Mouse (Mus musculus) heart, adult 10 weeks (tissue): ENCODE data around the gene Trim68. TPM values are rescaled to one million over a fixed set of nuclear protein-coding genes. Genes with fewer than 3 reads are reported as not detected.

Source experiments
- polyA plus RNA-seq: library from polyadenylated mRNA; stranded (reverse); fragments of 350-450 nt; fragmentation: Illumina TruSeq; extraction: RNeasy Lipid Tissue Mini Kit (QIAGEN cat#74804); gene quantifications from one replicate; pipeline ENCODE4 v1.2.3, GENCODE M21; 2014; ENCODE audit warnings: low read depth, low replicate concordance

Trim68 gene
- polyA plus RNA-seq: 23.3 TPM

GRCm38 (mm10) chr7:102686944-102687501, at the start of gene Trim68:
Gene Trim68, minus strand, starts transcription at chr7:102687327.

DNA sequence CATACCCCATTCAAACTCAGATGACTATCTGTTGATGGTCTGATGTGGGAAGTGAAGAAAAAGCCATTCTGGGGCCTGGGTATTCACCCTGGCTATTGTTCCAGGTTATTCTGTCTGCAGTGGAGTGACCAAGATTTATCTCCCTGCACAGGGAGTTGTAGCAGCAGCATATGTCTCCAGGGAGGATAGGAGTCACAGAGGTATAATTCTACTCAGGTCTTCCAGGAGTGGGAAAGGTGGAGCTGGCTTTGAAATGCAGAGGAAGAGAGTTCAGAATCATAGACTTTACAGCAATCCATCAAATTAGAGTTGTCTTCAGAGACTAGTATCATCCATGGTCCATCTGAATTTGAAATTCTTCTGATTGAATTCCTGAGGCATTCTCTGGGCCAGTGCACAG, 40.3 kb upstream of the Trim68 start, which contains the start of gene Olfr559:
Gene Olfr559 (minus strand): TSS at position 101 of the 400 bp plus-strand sequence.

GRCm38 (mm10) chr7:102718970-102719369, 31.8 kb upstream of the Trim68 start, which contains the start of gene Olfr33:
Gene Olfr33, minus strand, starts transcription at chr7:102719070.

DNA sequence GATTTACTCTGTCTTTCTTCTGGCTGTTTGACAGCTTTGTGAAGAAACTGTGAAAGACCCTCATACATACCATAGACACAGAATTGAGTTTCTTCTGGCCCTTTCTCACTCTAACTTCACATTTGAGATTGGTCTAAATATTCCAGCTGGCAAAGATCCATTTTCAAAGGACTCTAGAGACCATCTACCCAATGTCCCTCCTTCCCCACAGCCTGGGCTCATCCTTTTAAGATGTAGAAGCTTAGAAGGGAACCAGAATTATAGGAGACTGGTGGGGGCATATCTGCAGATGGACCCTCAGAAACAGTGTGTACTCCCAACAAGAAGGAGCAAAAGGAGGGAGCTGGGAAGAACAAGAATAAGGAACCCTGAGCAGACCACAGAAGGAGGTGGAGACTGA, 14.8 kb upstream of the Trim68 start, which contains the start of gene Olfr558:
Gene Olfr558 (plus strand): TSS at position 301 of the 400 bp plus-strand sequence.

DNA sequence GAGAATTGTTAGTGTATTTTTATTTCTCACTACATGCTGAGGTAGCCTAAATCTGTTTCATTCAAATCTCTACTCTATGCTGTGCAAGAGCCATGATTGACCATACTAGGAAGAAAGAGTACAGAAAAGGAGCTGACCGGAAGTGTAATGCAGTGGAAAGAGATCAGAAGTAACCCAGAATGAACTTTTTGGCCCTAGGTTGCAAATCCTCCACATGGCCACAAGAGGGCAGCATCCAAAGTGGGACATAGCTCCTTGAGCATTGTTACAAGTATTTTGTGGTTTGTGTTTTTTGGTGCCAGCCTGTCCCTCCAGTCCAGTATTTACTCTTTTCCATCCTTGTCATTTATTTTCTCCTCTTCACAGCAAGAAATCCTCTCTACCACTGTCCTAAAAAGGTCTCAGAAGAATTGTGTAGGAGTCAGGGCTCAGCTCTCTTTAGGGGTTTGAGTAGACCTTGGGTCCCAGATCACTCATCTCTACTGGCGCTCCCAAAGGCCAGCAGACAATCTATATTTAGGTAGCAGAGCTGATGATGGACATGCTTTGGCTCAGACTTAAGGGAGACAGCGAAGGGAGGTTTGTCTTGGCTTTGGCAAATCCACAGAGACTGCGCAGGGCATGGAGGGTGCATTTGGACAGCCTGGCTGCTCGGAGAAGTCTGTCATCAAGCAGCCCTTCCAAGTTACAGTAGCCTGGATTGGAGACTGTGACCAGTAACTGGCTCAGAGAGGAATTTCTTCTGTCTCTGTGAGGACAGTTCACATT, 8.4 kb upstream of the Trim68 start, which contains the start of gene Olfr557:
Gene Olfr557 (plus strand): TSS at position 553 of the 768 bp plus-strand sequence.

DNA sequence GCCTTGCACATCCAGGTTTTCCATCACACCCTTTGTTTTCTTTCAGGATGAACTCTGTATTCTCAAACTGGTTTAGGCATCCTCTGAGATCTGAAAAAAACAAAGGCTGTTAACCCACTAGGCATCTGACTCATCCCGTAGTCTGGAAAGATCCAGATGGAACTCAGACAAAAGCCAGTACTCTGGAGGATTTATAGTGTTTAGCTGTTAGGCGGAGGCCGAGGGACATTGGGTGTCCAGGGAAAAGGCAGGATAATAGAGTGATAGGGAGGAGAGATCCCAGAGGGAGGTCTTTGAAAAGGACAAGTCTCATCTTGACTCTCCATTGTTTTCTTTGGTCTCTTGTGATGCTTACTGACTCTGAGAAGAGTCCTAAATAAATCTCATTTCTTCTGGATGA, 22.5 kb downstream of the Trim68 start, which contains the start of gene Olfr556:
Gene Olfr556 (plus strand): TSS at position 301 of the 400 bp plus-strand sequence.

GRCm38 (mm10) chr7:102658523-102658922, 28.6 kb downstream of the Trim68 start, which contains the start of gene Olfr555:
Gene Olfr555, plus strand, starts transcription at chr7:102658823.

DNA sequence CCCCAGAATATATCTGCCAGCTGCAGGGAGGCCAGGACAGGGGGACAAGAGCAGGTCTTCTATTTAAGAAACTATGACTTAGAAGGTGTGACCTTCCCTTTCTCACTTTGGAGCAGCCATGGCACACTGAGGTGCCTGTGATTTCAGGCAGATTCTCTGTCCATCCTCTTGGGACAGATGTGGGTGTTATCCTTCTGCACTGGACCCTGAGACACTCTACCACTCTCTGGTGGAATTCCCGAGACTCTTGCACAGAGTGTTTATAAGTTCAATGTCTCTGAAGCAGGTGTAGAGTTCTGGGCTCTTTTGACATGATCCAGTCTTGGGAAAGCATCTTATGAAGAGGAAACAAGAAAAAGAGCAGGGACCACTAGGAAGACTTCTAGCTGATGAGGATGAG, 49.0 kb downstream of the Trim68 start, which contains the start of gene Olfr554:
Gene Olfr554 (plus strand): TSS at position 301 of the 400 bp plus-strand sequence.

Other genes starting within 250 kb of the Trim68 start
- 12.9 TPM for gene Rrm1, start 245.6 kb downstream of the Trim68 start, polyA plus RNA-seq
- gene Olfr543, start 205.6 kb downstream of the Trim68 start, polyA plus RNA-seq: not detected
- gene Olfr544, start 199.0 kb downstream of the Trim68 start, polyA plus RNA-seq: not detected
- gene Olfr545, start 187.8 kb downstream of the Trim68 start, polyA plus RNA-seq: not detected
- gene Olfr547, start 152.6 kb downstream of the Trim68 start, polyA plus RNA-seq: not detected
- not detected for gene Olfr548-ps1, start 146.4 kb downstream of the Trim68 start, polyA plus RNA-seq
- gene Olfr549, start 137.5 kb downstream of the Trim68 start, polyA plus RNA-seq: not detected
- gene Trim21, start 121.8 kb downstream of the Trim68 start, polyA plus RNA-seq: 6.7 TPM
- not detected for gene Olfr550, start 115.9 kb downstream of the Trim68 start, polyA plus RNA-seq
- not detected for gene Olfr551, start 95.4 kb downstream of the Trim68 start, polyA plus RNA-seq
- gene Olfr552, start 89.6 kb downstream of the Trim68 start, polyA plus RNA-seq: not detected
- gene Olfr553, start 69.1 kb downstream of the Trim68 start, polyA plus RNA-seq: not detected
- not detected for gene Olfr554, start 48.9 kb downstream of the Trim68 start, polyA plus RNA-seq
- gene Olfr555, start 28.5 kb downstream of the Trim68 start, polyA plus RNA-seq: not detected
- not detected for gene Olfr556, start 22.4 kb downstream of the Trim68 start, polyA plus RNA-seq
- not detected for gene Olfr557, start 8.6 kb upstream of the Trim68 start, polyA plus RNA-seq
- 6.0 TPM for gene Olfr558, start 14.9 kb upstream of the Trim68 start, polyA plus RNA-seq
- gene Olfr33, start 31.7 kb upstream of the Trim68 start, polyA plus RNA-seq: not detected
- gene Olfr559, start 40.2 kb upstream of the Trim68 start, polyA plus RNA-seq: not detected
- 0.39 TPM for gene Olfr560, start 72.0 kb upstream of the Trim68 start, polyA plus RNA-seq
- gene Olfr78, start 72.1 kb upstream of the Trim68 start, polyA plus RNA-seq: 3.1 TPM
- gene Olfr561, start 83.9 kb upstream of the Trim68 start, polyA plus RNA-seq: not detected
- not detected for gene Olfr564, start 116.2 kb upstream of the Trim68 start, polyA plus RNA-seq
- not detected for gene Olfr566, start 171.4 kb upstream of the Trim68 start, polyA plus RNA-seq
- not detected for gene Olfr568, start 189.8 kb upstream of the Trim68 start, polyA plus RNA-seq
- gene Olfr569, start 203.6 kb upstream of the Trim68 start, polyA plus RNA-seq: not detected
- not detected for gene Olfr570, start 207.2 kb upstream of the Trim68 start, polyA plus RNA-seq
- gene Olfr571, start 230.2 kb upstream of the Trim68 start, polyA plus RNA-seq: not detected
- not detected for gene Olfr572, start 237.1 kb upstream of the Trim68 start, polyA plus RNA-seq